Mouse (Mus musculus) left cerebral cortex, postnatal 14 days (tissue): ENCODE measurements around the gene Sobp. TPM values are rescaled to one million over a fixed set of nuclear protein-coding genes. Genes with fewer than 3 reads are reported as not detected.

Experiments
- DNase-seq, 2 experiments: peaks; one replicate each; pipeline ENCODE4 v3.0.0; 2021 to 2022; ENCODE audit warnings: low spot score in 2 of 2, mixed read lengths in 1 of 2
- intact Hi-C: fragments of 180-260 bp; cut with DNase I; formaldehyde crosslinking; loops from one replicate; pipeline ENCODE4 v1.15.1; 2025
- long read RNA-seq, 2 experiments: library from polyadenylated mRNA; stranded (forward); transcript quantifications; one replicate each; pipeline ENCODE4 v2.0.0; 2021
- total RNA-seq, 2 experiments: library from RNA; stranded (reverse); gene quantifications; 2 replicates each; pipeline ENCODE4 v1.2.3; 2021

Sobp gene
- total RNA-seq, result 10 to 100 TPM; 88.8 to 96.5 TPM
- long read RNA-seq, experiment 1, partial matches to known transcripts, result 14 of 22 reads
- long read RNA-seq, experiment 1, other reads (novel, unspliced or antisense), result 8 of 22 reads
- long read RNA-seq, experiment 2, partial matches to known transcripts, result 14 of 23 reads
- long read RNA-seq, experiment 2, other reads (novel, unspliced or antisense), result 8 of 23 reads

- intact Hi-C loops, result loop anchor here (2.0 to 5.0 kb wide), 5 partner anchors 46 to 303 kb away; partner anchors contain the start of genes Bend3 and Pdss2
Observed at GRCm38 (mm10) chr10:43174326-43175155, at the start of gene Sobp, which contains the start of gene 9030612E09Rik. Gene Sobp (minus strand): TSS chr10:43174530. Gene 9030612E09Rik (plus strand): TSS chr10:43174704.

GRCm38 (mm10) chr10:43223391-43223790 is 49.1 kb upstream of the Sobp start:
- DNase-seq, result no peak
- intact Hi-C loops, result loop anchor here (10.0 kb wide), 1 partner anchor 51 kb away; no protein-coding TSS in a partner anchor

More at GRCm38 (mm10) chr10:43174326-43175155, at the start of gene Sobp, which contains the start of gene 9030612E09Rik:
- peak; percentile 76 to 82 for DNase-seq

DNA sequence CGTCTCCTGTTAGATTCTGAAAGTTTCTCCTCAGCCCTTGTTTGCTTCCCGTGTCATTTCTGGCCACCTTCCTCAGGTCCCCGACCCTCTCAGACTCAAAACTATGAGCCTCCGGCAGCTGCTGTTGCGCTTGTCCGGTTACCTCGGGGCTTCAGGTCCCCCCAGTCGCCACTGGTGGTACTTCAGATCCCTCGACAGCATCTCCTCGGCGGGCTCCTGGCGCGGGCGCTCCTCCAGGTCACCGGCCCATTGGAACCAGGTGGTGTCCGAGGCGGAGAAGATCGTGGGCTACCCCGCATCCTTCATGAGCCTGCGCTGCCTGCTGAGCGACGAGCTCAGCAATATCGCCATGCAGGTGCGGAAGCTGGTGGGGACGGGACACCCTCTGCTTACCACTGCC is 47.3 kb upstream of the Sobp start:
- DNase-seq, result no peak
- intact Hi-C loops, result loop anchor here (2.0 to 10.0 kb wide), 2 partner anchors 47 to 53 kb away; partner anchors contain the start of genes 9030612E09Rik and Sobp

DNA sequence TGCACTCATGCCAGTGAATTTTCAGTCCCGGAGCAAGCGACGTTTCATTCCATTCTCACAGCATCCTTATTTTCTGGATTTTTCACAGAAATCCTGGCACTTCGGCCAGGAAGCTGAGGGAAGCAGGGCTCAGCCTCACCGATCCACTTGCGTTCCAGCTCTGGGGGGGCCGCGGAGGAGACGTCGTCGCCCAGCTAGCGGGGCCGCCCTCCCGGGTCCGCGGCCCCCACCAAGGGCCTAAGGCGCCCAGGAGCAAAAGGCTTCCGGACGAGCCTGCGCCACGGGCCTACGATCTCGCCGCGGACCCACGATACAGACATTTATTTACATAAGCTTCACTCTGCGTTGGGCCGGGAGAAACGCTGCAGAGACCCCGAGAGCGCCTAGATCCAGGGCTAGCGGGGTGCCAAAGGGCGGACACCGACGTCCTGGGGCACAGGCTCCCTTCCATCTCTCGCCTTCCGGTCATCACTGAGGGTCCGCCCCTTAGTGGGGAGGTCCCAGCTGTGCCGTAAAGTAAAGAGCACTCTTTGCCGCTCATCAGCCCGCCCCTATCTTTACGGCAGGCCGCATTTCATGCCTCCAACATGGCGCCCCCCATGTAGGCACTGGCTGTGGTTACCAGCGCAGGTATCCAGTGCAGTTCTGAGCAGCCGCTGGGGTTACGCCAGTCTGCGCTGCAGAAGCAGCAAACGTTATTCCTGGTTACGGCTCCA is 46.7 kb upstream of the Sobp start, which contains the start of gene Pdss2:
Gene Pdss2 (plus strand): TSS at position 577 of the 716 bp plus-strand sequence.
- DNase-seq, result peak; percentile 93 to 95
- intact Hi-C loops, result loop anchor here (2.0 to 10.0 kb wide), 2 partner anchors 46 to 54 kb away; partner anchors contain the start of genes 9030612E09Rik and Sobp

- no peak for DNase-seq
- intact Hi-C loops, result loop anchor here (2.0 to 10.0 kb wide), 2 partner anchors 46 to 54 kb away; partner anchors contain the start of genes 9030612E09Rik and Sobp
Observed at GRCm38 (mm10) chr10:43220479-43220878, 46.1 kb upstream of the Sobp start.

- intact Hi-C loops, result no loop called here
- no peak for DNase-seq
Observed at GRCm38 (mm10) chr10:43217361-43217900, 43.1 kb upstream of the Sobp start.

- intact Hi-C loops, result no loop called here
- peak in 1 of 2 experiments; percentile 6 for DNase-seq
Observed at GRCm38 (mm10) chr10:43211866-43212265, 37.5 kb upstream of the Sobp start.

GRCm38 (mm10) chr10:43203865-43204264 is 29.5 kb upstream of the Sobp start:
- DNase-seq, result no peak
- intact Hi-C loops, result no loop called here

GRCm38 (mm10) chr10:43200206-43200605 is 25.9 kb upstream of the Sobp start:
- no peak for DNase-seq
- intact Hi-C loops, result no loop called here

DNA sequence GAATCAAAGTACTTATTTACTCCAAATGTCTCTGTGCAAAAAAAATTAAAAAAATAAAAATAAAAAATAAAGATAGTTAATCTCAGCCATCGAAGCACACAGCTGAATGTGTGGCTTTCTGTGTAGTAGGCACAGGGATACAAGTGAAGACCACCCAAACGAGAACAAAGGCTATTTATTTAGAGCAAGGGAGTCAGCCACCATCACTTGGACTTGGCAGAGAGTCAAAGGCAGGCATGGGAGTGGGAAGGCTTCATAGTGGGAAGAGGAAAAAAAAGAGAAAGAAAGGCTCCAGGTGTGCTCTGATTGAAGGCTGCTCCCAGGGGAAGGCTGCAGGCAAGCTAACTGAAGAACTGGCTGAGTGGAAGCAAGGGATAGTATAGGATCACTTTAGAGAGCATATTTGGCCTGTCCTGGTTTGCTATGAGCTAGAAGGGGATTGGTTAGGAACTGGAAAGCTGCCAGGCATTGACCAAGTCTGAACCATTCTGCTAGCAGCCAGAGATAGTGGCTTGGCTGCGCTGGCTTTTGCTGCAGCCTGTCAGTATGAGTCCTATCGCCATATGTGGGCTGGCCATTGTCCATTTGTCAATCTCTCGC is 6.1 kb upstream of the Sobp start:
- intact Hi-C loops, result no loop called here
- DNase-seq, result no peak

- intact Hi-C loops, result loop anchor here (2.0 kb wide), 1 partner anchor 46 kb away; the partner anchor contains the start of gene Pdss2
- peak in 1 of 2 experiments; percentile 42 for DNase-seq
Observed at GRCm38 (mm10) chr10:43175156-43175601, 849 bp upstream of the Sobp start.

GRCm38 (mm10) chr10:43173828-43174325 is 453 bp downstream of the Sobp start:
- DNase-seq, result no peak
- intact Hi-C loops, result loop anchor here (2.0 to 5.0 kb wide), 5 partner anchors 47 to 303 kb away; partner anchors contain the start of genes Bend3 and Pdss2

DNA sequence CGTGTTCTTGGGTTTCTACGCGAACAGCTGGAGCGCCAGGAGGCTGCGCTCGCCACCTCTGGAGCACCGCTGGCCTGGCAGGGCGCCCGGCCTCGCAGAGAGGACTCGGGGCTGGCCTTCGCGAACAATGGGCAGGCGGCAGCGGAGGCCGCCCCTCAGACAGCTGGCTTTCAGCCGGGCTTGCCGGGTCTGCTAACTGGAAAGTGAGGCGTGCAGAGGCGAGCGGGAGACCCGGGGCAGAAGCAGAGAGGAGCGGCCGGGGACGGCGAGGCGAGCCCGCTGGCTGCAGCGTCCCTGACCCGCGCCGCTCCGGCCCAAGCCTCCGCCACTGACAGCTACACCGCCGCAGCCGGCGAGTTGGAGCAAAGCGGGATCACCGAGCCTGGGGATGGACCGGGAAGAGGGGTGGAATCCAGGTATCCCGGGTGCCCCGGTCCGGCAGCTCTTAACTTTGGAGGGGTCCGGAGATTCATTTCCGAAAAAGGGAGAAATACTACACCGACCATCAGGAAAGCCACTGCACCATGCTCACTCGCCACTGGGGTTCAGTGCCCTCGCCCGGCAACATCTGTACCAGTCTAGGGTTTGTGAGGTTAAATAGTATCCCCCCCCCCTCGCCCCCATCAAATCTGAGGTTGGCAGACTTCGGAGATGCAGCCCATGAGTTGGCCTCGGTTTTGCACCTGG is 1.0 kb downstream of the Sobp start:
- DNase-seq, result peak; percentile 37 to 55
- intact Hi-C loops, result loop anchor here (5.0 kb wide), 4 partner anchors 71 to 304 kb away; partner anchors contain the start of gene Bend3

GRCm38 (mm10) chr10:43172554-43172953 is 1.8 kb downstream of the Sobp start:
- DNase-seq, result no peak

GRCm38 (mm10) chr10:43172066-43172465 is 2.3 kb downstream of the Sobp start:
- no peak for DNase-seq
- intact Hi-C loops, result loop anchor here (5.0 kb wide), 4 partner anchors 70 to 305 kb away; partner anchors contain the start of gene Bend3

More at GRCm38 (mm10) chr10:43172554-43172953, 1.8 kb downstream of the Sobp start:
- intact Hi-C loops, result loop anchor here (5.0 kb wide), 4 partner anchors 70 to 305 kb away; partner anchors contain the start of gene Bend3

DNA sequence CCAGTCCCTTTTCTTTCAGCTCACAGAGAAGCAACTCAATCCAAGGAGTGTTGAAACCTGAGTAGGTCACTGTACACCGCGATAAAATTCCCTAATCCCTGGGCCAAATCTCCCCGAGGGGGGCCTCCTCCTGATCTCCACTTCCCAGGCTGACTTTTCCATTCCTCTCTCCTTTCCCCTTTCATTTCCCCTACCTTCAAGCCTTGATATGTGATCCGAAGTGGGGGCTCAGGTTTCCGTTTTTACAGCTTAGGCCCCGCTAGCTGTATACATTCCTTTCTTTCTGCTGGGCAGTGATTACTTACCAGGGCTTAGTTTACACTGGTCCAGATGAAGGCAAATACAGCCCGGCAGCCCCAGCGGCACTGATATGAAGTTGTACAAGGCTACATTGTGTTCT is 3.2 kb downstream of the Sobp start:
- intact Hi-C loops, result loop anchor here (5.0 kb wide), 4 partner anchors 69 to 306 kb away; partner anchors contain the start of gene Bend3
- DNase-seq, result no peak

GRCm38 (mm10) chr10:43168847-43169246 is 5.5 kb downstream of the Sobp start:
- intact Hi-C loops, result loop anchor here (5.0 kb wide), 1 partner anchor 47 kb away; no protein-coding TSS in a partner anchor
- DNase-seq, result no peak
